ENCODE assay signal across 9 mouse cellular contexts in the genomic region with DNA sequence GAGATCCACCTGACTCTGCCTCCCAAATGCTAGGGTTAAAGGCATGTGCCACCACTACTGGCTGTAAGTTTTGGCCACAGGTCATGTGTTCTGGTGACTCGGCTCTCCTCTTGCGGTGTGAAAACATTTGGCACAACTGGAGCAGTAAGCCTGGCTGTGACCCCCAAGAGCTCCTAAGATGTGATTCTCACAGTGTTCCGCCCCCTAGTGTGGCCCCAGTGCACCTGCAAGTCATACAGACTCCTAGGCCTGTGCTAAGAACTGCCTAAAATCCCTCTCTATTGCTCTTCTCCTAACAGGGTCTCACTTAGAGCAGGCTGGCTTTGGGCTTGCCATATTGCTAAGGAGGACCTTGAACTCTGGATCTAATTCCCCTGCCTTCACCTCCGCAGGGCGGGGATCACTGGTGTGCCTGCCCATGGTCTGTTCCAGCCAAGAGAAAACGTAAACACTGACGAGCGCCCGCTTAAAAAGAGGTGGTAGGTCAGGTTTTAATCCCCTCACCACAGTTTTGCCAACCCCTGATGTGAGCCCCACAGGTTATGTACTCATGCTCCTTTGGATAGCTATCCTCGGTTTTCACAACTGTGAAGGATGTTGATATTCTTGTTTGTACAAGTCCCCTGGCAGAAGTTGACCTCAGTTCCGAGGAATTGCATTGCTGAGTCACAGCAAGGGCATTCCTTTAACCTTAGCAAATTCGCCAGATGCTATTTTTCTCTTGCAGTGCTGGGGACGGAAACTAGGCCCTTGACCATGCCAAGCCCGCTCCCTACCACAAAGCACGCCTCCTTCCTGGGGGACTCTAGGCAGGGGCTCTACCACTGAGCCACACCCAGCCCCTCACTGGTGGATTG. TPM values are rescaled to one million over a fixed set of nuclear protein-coding genes. Genes with fewer than 3 reads are reported as not detected.
DNase-seq lines count a peak whose midpoint lies in the region.
"Had no signal": no experiment of that assay in that cellular context is flagged by ENCODE, and none has a peak within 500 bp of the region (broad histone marks: within the 10 kb centered on the region; RNA-seq: fewer than 3 reads in every experiment).

No protein-coding gene starts in this region.

- DNase-seq in heart, postnatal 10 days = peak; percentile 28 to 31
- no peak for DNase-seq in heart, postnatal 25 days (ENCODE audit: low spot score)
- DNase-seq in 3134 (ENCODE audit: extremely low read depth, insufficient read length, low spot score) = peak; percentile 71
- peak; percentile 47 to 48 for DNase-seq in B cell, adult 2 months
- DNase-seq in gonadal fat pad, adult 2 months (ENCODE audit: low read depth) = peak; percentile 78
- no peak for DNase-seq in layer of hippocampus, postnatal 10 days (ENCODE audit: low spot score in 2 of 2)
- no peak for DNase-seq in cerebellum, adult 11 months
- DNase-seq: right cerebral cortex, adult 18-20 months had no signal

- intact Hi-C loops in heart, postnatal 10 days (cut with DNase I) = loop anchor here (2.0 kb wide), 1 partner anchor 53 kb away; no protein-coding TSS in a partner anchor
- intact Hi-C loops in heart, postnatal 25 days (cut with DNase I) = loop anchor here (2.0 kb wide), 1 partner anchor 53 kb away; no protein-coding TSS in a partner anchor

RNA-seq across cellular contexts. Expression of a gene that starts 11.1 kb away (rescaled TPM):
- under 1 TPM; 0.22 to 0.48 TPM for total RNA-seq in heart, postnatal 10 days (2021)
- total RNA-seq in heart, postnatal 25 days (2021) = under 1 TPM; 0.50 to 0.57 TPM
- polyA plus RNA-seq in gonadal fat pad, adult 2 months (2012; rRNA removed) = 2.4 and 3.4 TPM in 2 replicates
- total RNA-seq in layer of hippocampus, postnatal 10 days (2021) = under 1 TPM; 0.37 to 0.60 TPM

RNA-seq across cellular contexts. Expression of a gene that starts 12.0 kb away (rescaled TPM):
- under 1 TPM; 0.32 to 0.45 TPM for total RNA-seq in heart, postnatal 10 days (2021)
- under 1 TPM; 0.08 to 0.17 TPM for total RNA-seq in heart, postnatal 25 days (2021)
- 0.04 and 0.06 TPM in 2 replicates for polyA plus RNA-seq in gonadal fat pad, adult 2 months (2012; rRNA removed)
- 1 to 10 TPM; 8.2 to 8.7 TPM for total RNA-seq in layer of hippocampus, postnatal 10 days (2021)

RNA-seq across cellular contexts. Expression of a gene that starts 12.1 kb away (rescaled TPM):
- total RNA-seq in heart, postnatal 10 days (2021) = 10 to 100 TPM; 20.5 to 25.0 TPM
- total RNA-seq in heart, postnatal 25 days (2021) = 10 to 100 TPM; 44.6 to 49.1 TPM
- 13.5 and 17.7 TPM in 2 replicates for polyA plus RNA-seq in gonadal fat pad, adult 2 months (2012; rRNA removed)
- 1 to 10 TPM; 7.7 to 8.7 TPM for total RNA-seq in layer of hippocampus, postnatal 10 days (2021)

RNA-seq across cellular contexts. Expression of a gene that starts 36.9 kb away (rescaled TPM):
- not detected for total RNA-seq in heart, postnatal 10 days (2021)
- not detected for total RNA-seq in heart, postnatal 25 days (2021)
- 1.5 and 1.9 TPM in 2 replicates for polyA plus RNA-seq in gonadal fat pad, adult 2 months (2012; rRNA removed)
- under 1 TPM; 0.20 to 0.64 TPM for total RNA-seq in layer of hippocampus, postnatal 10 days (2021)
- polyA plus RNA-seq: macrophage had no signal

RNA-seq across cellular contexts. Expression of a gene that starts 53.4 kb away (rescaled TPM):
- 10 to 100 TPM; 28.8 to 33.2 TPM for total RNA-seq in heart, postnatal 10 days (2021)
- total RNA-seq in heart, postnatal 25 days (2021) = 10 to 100 TPM; 27.8 to 27.9 TPM
- polyA plus RNA-seq in gonadal fat pad, adult 2 months (2012; rRNA removed) = 39.2 and 43.6 TPM in 2 replicates
- total RNA-seq in layer of hippocampus, postnatal 10 days (2021) = 10 to 100 TPM; 37.8 to 39.7 TPM

Comparison
In these comparisons a context has a peak if more than half of its experiments do, and no peak if none do; other contexts are left out.
1. DNase-seq: peak in heart, postnatal 10 days (2 of 2), 3134 (single experiment), B cell, adult 2 months (2 of 2) and gonadal fat pad, adult 2 months (single experiment); none in heart, postnatal 25 days (single experiment), layer of hippocampus, postnatal 10 days (0 of 2) and cerebellum, adult 11 months (single experiment).
2. RNA of a gene that starts 12.0 kb away (total RNA-seq): 8.2 to 8.7 TPM in layer of hippocampus, postnatal 10 days; 0.32 to 0.45 TPM in heart, postnatal 10 days and 0.08 to 0.17 TPM in heart, postnatal 25 days; every median in the first group is over 4 times any median in the second.